Mouse (Mus musculus): ENCODE results near the gene Vmn2r90. TPM values are rescaled to one million over a fixed set of nuclear protein-coding genes. Genes with fewer than 3 reads are reported as not detected.
"Not testable (repeated sequence)": the region's sequence is repeated elsewhere in the genome, so short reads cannot be mapped to it uniquely, and the experiment has no call there.

Gene Vmn2r90
- not detected in 2 replicates for polyA plus RNA-seq (2014; fragmentation: Nextera tagmentation; extraction: Ambion mirVana)

GRCm38 (mm10) chr17:17703447-17703846 lies at the start of gene Vmn2r90:
Vmn2r90 (plus strand) TSS chr17:17703747.
- no peak within 1 kb of the TSS for H3K4me2 ChIP-seq (replicated peaks; ENCODE audit: low read depth, low read length)
- no peak within 1 kb of the TSS for H3K9ac ChIP-seq (replicated peaks; ENCODE audit: low read depth, low read length)
- ATAC-seq (ENCODE audit: insufficient number of reproducible peaks, insufficient read depth, low FRiP score, low read depth), result no peak
- no peaks in the 10 kb centered on the region for H3K9me3 ChIP-seq (ENCODE audit: control insufficient read depth, low read depth, low read length)
- no peaks in the 10 kb centered on the region for H3K4me1 ChIP-seq (ENCODE audit: control insufficient read depth, insufficient read depth, low read length)
- no peaks in the 10 kb centered on the region for H3K27me3 ChIP-seq (ENCODE audit: control insufficient read depth, insufficient read depth, low read length)
- no peak within 1 kb of the TSS for H3K27ac ChIP-seq (ENCODE audit: low read length)
- H3K4me3 ChIP-seq (ENCODE audit: low read depth, low read length), result no peak within 1 kb of the TSS
- no peaks in the 10 kb centered on the region for H3K36me3 ChIP-seq (ENCODE audit: control insufficient read depth, insufficient read depth, low read length)
- 69% methylated on average over 1 of the region's 1 CpGs for WGBS

DNA sequence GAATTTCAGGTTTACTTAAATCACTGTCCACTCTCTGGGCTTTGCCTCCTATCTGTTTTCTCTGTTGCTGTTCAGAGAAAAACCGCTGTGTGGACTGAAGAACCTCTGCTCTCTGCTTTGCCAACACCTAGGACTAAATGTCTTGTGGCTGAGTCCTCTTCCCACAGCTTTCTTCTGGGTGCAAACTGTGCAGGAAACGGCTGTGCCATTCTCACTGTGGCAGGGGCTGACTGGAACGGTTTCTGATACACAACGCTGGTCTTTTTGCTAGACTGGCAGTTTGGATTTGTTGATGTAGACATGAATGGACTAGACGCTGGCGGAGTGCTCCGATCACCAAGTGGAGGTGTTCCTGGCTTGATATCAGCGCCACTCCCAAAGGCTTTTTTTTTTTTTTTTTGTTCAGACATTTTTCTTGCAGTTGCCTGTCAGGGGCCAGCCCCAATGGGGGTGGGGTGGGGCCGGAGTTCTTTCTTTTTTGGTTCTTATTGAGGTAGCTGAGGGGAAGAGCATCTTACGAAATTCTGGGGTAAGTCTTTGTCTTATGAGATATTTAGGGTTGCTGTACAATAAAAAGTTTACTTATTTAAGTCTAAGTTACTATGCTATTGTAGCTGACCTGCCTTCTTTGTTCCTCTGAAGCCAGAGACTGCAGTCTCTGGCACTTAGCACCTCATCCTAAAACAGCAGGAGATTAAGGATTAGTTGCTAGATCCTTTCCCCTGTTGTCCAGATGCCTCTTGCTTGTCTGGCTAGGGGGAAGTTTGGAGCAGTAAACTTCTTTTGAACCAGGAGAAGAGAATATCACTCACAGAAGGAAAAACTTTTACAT lies 48.3 kb upstream of the Vmn2r90 start:
- no peak for ATAC-seq (ENCODE audit: insufficient number of reproducible peaks, insufficient read depth, low FRiP score, low read depth)
- no peaks in the 10 kb centered on the region for H3K36me3 ChIP-seq (ENCODE audit: control insufficient read depth, insufficient read depth, low read length)
- H3K27me3 ChIP-seq (ENCODE audit: control insufficient read depth, insufficient read depth, low read length), result no peaks in the 10 kb centered on the region
- H3K9me3 ChIP-seq (ENCODE audit: control insufficient read depth, low read depth, low read length), result no peaks in the 10 kb centered on the region
- no peak overlapping the region for H3K4me3 ChIP-seq (ENCODE audit: low read depth, low read length)
- H3K4me1 ChIP-seq (ENCODE audit: control insufficient read depth, insufficient read depth, low read length), result no peaks in the 10 kb centered on the region
- H3K9ac ChIP-seq (replicated peaks; ENCODE audit: low read depth, low read length), result no peak overlapping the region
- 14% methylated on average over 10 of the region's 10 CpGs for WGBS
- H3K27ac ChIP-seq (ENCODE audit: low read length), result no peak overlapping the region
- H3K4me2 ChIP-seq (replicated peaks; ENCODE audit: low read depth, low read length), result no peak overlapping the region; the same call in 1 of the 2 replicates

DNA sequence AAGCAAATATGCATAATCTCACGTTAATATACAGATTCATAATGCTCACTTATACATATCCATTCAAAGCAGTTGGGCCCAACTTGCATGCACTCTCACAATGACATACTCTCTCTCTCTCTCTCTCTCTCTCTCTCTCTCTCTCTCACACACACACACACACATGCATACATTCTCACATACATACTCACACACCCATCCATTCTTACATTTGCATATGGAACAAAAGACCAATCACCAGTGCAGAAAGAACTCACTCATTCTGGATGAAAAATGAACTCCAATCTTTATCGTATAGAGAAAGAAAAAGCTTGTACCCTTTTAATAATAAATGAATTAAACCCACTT lies 47.7 kb upstream of the Vmn2r90 start:
- no peak for ATAC-seq (ENCODE audit: insufficient number of reproducible peaks, insufficient read depth, low FRiP score, low read depth)
- WGBS, result 28% methylated on average over 2 of the region's 2 CpGs
- no peaks in the 10 kb centered on the region for H3K9me3 ChIP-seq (ENCODE audit: control insufficient read depth, low read depth, low read length)
- no peak overlapping the region for H3K4me2 ChIP-seq (replicated peaks; ENCODE audit: low read depth, low read length)
- no peak overlapping the region for H3K9ac ChIP-seq (replicated peaks; ENCODE audit: low read depth, low read length)
- no peak overlapping the region for H3K4me3 ChIP-seq (ENCODE audit: low read depth, low read length)
- no peaks in the 10 kb centered on the region for H3K27me3 ChIP-seq (ENCODE audit: control insufficient read depth, insufficient read depth, low read length)
- H3K36me3 ChIP-seq (ENCODE audit: control insufficient read depth, insufficient read depth, low read length), result no peaks in the 10 kb centered on the region
- H3K4me1 ChIP-seq (ENCODE audit: control insufficient read depth, insufficient read depth, low read length), result no peaks in the 10 kb centered on the region
- no peak overlapping the region for H3K27ac ChIP-seq (ENCODE audit: low read length)

DNA sequence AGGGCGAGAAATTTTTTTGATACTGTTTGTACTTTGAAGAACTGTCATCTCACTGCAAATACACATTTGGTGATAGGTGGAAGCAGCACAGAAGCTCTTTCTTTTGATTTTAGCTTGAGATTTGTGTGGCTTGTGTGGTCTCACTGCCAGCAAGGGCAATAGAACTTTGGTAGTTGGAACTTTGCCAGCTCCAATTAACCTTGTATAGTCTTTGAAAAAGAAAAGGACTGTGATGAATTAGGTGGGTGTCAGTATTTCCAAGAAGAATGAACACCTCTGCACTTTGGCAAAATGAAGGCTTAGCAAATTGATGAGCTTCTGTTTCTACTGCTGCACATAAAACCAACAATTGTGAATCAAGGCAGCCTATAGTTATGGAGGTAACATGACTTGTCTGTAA lies 24.8 kb upstream of the Vmn2r90 start:
- no peaks in the 10 kb centered on the region for H3K9me3 ChIP-seq (ENCODE audit: control insufficient read depth, low read depth, low read length)
- H3K4me3 ChIP-seq (ENCODE audit: low read depth, low read length), result no peak overlapping the region
- H3K27me3 ChIP-seq (ENCODE audit: control insufficient read depth, insufficient read depth, low read length), result no peaks in the 10 kb centered on the region
- no peaks in the 10 kb centered on the region for H3K4me1 ChIP-seq (ENCODE audit: control insufficient read depth, insufficient read depth, low read length)
- no peak overlapping the region for H3K4me2 ChIP-seq (replicated peaks; ENCODE audit: low read depth, low read length)
- H3K27ac ChIP-seq (ENCODE audit: low read length), result no peak overlapping the region
- 87% methylated on average over 1 of the region's 1 CpGs for WGBS
- ATAC-seq (ENCODE audit: insufficient number of reproducible peaks, insufficient read depth, low FRiP score, low read depth), result no peak
- no peaks in the 10 kb centered on the region for H3K36me3 ChIP-seq (ENCODE audit: control insufficient read depth, insufficient read depth, low read length)
- no peak overlapping the region for H3K9ac ChIP-seq (replicated peaks; ENCODE audit: low read depth, low read length)

DNA sequence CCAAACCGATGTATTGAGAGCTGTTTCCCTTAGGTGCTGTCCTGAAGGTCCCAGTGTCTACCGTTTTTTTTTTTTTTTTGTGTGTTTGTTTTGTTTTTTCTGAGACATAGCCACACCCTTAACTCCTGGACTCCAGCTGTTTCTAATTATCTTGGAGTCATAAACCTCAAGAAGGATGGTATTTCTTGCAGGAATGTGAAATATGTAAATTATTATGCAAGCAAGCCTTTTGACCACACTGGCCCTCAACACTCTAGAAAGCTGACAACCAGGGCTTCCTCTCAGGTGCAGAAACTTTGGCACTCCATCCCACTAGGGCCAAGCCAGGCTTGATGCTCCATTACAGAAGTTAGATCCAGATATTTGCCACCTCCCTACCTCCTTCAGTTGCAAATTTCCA lies 12.9 kb upstream of the Vmn2r90 start:
- Histone ChIP-seq H3K9ac (replicated peaks; ENCODE audit: low read depth, low read length) (no peak overlapping the region), H3K9me3 (ENCODE audit: control insufficient read depth, low read depth, low read length) (no peaks in the 10 kb centered on the region), H3K27ac (ENCODE audit: low read length) (no peak overlapping the region), H3K4me2 (replicated peaks; ENCODE audit: low read depth, low read length) (no peak overlapping the region), H3K27me3 (ENCODE audit: control insufficient read depth, insufficient read depth, low read length) (no peaks in the 10 kb centered on the region), H3K4me3 (ENCODE audit: low read depth, low read length) (no peak overlapping the region), H3K4me1 (ENCODE audit: control insufficient read depth, insufficient read depth, low read length) (no peaks in the 10 kb centered on the region), H3K36me3 (ENCODE audit: control insufficient read depth, insufficient read depth, low read length) (no peaks in the 10 kb centered on the region)
- WGBS, result 65% methylated on average over 2 of the region's 2 CpGs
- ATAC-seq (ENCODE audit: insufficient number of reproducible peaks, insufficient read depth, low FRiP score, low read depth), result no peak

DNA sequence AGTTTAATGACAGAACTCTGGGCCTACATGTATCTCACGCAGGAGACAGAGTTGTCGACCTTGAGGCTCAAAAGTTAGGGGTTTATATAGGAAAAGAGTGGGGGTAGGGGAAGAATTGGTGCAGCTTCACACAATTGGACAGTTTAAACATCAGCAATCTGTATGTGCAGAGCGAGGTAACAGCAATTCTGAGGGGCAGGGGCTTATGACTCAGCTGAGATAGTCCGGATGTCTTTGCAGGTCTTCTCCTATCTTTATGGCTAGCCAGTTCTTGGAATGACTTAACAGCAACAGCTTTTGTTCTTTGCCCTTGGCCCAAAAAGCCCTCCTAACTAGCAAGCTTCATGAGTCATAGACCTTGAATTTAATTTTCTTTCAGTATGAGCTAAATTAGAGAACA lies 28.8 kb downstream of the Vmn2r90 start:
- H3K27ac ChIP-seq (ENCODE audit: low read length); H3K9ac ChIP-seq (replicated peaks; ENCODE audit: low read depth, low read length); H3K27me3 ChIP-seq (ENCODE audit: control insufficient read depth, insufficient read depth, low read length); H3K36me3 ChIP-seq (ENCODE audit: control insufficient read depth, insufficient read depth, low read length); H3K4me3 ChIP-seq (ENCODE audit: low read depth, low read length); H3K4me2 ChIP-seq (replicated peaks; ENCODE audit: low read depth, low read length); H3K4me1 ChIP-seq (ENCODE audit: control insufficient read depth, insufficient read depth, low read length); ATAC-seq (ENCODE audit: insufficient number of reproducible peaks, insufficient read depth, low FRiP score, low read depth); H3K9me3 ChIP-seq (ENCODE audit: control insufficient read depth, low read depth, low read length): not testable (repeated sequence)
- WGBS, result 85% methylated on average over 4 of the region's 4 CpGs

GRCm38 (mm10) chr17:17738635-17739034 lies 35.1 kb downstream of the Vmn2r90 start:
- 92% methylated on average over 1 of the region's 1 CpGs for WGBS
- no peaks in the 10 kb centered on the region for H3K4me1 ChIP-seq (ENCODE audit: control insufficient read depth, insufficient read depth, low read length)

GRCm38 (mm10) chr17:17739300-17739699 lies 35.8 kb downstream of the Vmn2r90 start:
- not testable (repeated sequence) for H3K4me3 ChIP-seq (ENCODE audit: low read depth, low read length); H3K4me2 ChIP-seq (replicated peaks; ENCODE audit: low read depth, low read length); H3K4me1 ChIP-seq (ENCODE audit: control insufficient read depth, insufficient read depth, low read length); H3K9ac ChIP-seq (replicated peaks; ENCODE audit: low read depth, low read length); ATAC-seq (ENCODE audit: insufficient number of reproducible peaks, insufficient read depth, low FRiP score, low read depth); H3K27me3 ChIP-seq (ENCODE audit: control insufficient read depth, insufficient read depth, low read length); H3K36me3 ChIP-seq (ENCODE audit: control insufficient read depth, insufficient read depth, low read length); H3K27ac ChIP-seq (ENCODE audit: low read length); H3K9me3 ChIP-seq (ENCODE audit: control insufficient read depth, low read depth, low read length)
- WGBS, result 92% methylated on average over 7 of the region's 7 CpGs

More at GRCm38 (mm10) chr17:17738635-17739034, 35.1 kb downstream of the Vmn2r90 start:
- no peak for ATAC-seq (ENCODE audit: insufficient number of reproducible peaks, insufficient read depth, low FRiP score, low read depth)
- no peaks in the 10 kb centered on the region for H3K9me3 ChIP-seq (ENCODE audit: control insufficient read depth, low read depth, low read length)
- no peaks in the 10 kb centered on the region for H3K27me3 ChIP-seq (ENCODE audit: control insufficient read depth, insufficient read depth, low read length)
- no peak overlapping the region for H3K27ac ChIP-seq (ENCODE audit: low read length)
- H3K4me2 ChIP-seq (replicated peaks; ENCODE audit: low read depth, low read length), result no peak overlapping the region
- no peak overlapping the region for H3K9ac ChIP-seq (replicated peaks; ENCODE audit: low read depth, low read length)
- H3K36me3 ChIP-seq (ENCODE audit: control insufficient read depth, insufficient read depth, low read length), result no peaks in the 10 kb centered on the region
- no peak overlapping the region for H3K4me3 ChIP-seq (ENCODE audit: low read depth, low read length)

- not testable (repeated sequence) for H3K4me1 ChIP-seq (ENCODE audit: control insufficient read depth, insufficient read depth, low read length); H3K9ac ChIP-seq (replicated peaks; ENCODE audit: low read depth, low read length); H3K36me3 ChIP-seq (ENCODE audit: control insufficient read depth, insufficient read depth, low read length); H3K9me3 ChIP-seq (ENCODE audit: control insufficient read depth, low read depth, low read length); H3K27ac ChIP-seq (ENCODE audit: low read length); ATAC-seq (ENCODE audit: insufficient number of reproducible peaks, insufficient read depth, low FRiP score, low read depth); H3K27me3 ChIP-seq (ENCODE audit: control insufficient read depth, insufficient read depth, low read length); H3K4me3 ChIP-seq (ENCODE audit: low read depth, low read length); H3K4me2 ChIP-seq (replicated peaks; ENCODE audit: low read depth, low read length)
- WGBS, result 83% methylated on average over 5 of the region's 5 CpGs
These were observed 36.4 kb downstream of the Vmn2r90 start for GRCm38 (mm10) chr17:17739936-17740335.

Data from stomach, embryonic 14.5 days (tissue).